ENCODE assay signal across 18 mouse cellular contexts in the genomic region with DNA sequence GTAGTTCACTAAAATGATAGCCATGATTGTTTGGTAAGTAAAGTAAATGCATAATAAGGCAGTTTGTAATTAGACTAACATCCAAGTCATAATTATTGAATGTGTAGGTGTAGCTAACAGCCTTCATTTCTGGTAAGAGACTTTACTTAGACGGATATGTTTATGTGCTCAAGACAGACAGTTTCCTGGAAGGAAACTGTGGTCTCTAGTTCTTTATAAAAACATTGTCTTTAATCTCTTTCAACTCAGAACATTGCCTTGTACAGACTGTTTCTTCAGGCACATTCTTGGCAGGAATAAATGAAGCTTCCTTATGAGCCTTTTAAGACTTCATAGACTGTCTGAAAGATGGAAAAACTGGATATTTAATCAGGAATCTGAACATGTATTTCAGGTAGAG. TPM values are rescaled to one million over a fixed set of nuclear protein-coding genes. Genes with fewer than 3 reads are reported as not detected.
A peak's percentile ranks its signal among the peaks of the same experiment; 100 is the strongest.
DNase-seq lines count a peak whose midpoint lies in the region; ATAC-seq and TF ChIP-seq lines count a peak whose summit lies in the region.
"Had no signal": no experiment of that assay in that cellular context is flagged by ENCODE, and none has a peak within 500 bp of the region (broad histone marks: within the 10 kb centered on the region; RNA-seq: fewer than 3 reads in every experiment).

No protein-coding gene starts in this region.

- no peaks in the 10 kb centered on the region for H3K27me3 ChIP-seq in kidney, postnatal 0 days (ENCODE audit: insufficient read depth, low read length)
- no peaks in the 10 kb centered on the region for H3K27me3 ChIP-seq in spleen, adult 2 months (ENCODE audit: control insufficient read depth, insufficient read depth, low read length)
- H3K27me3 ChIP-seq in hindbrain, embryonic 11.5 days (ENCODE audit: control insufficient read depth, insufficient read depth, low read length): no peaks in the 10 kb centered on the region
- H3K27me3 ChIP-seq: forebrain, embryonic 15.5 days; heart, embryonic 15.5 days had no signal

- no peak for ATAC-seq in kidney, postnatal 0 days (replicated peaks; ENCODE audit: low FRiP score, low read depth)
- ATAC-seq in CD4-positive, CD25-positive, alpha-beta regulatory T cell, adult 4 months: peak; percentile 80
- ATAC-seq in hindbrain, embryonic 11.5 days (ENCODE audit: low FRiP score): no peak
- ATAC-seq: forebrain, embryonic 15.5 days had no signal

- no peak overlapping the region for H3K9ac ChIP-seq in kidney, postnatal 0 days (ENCODE audit: low read depth, low read length)
- H3K9ac ChIP-seq in hindbrain, embryonic 11.5 days (ENCODE audit: low read depth, low read length): no peak overlapping the region
- H3K9ac ChIP-seq: forebrain, embryonic 15.5 days; heart, embryonic 15.5 days; hindbrain, embryonic 14.5 days had no signal

- TF ChIP-seq CTCF in kidney, postnatal 0 days (IDR thresholded peaks at IDR 0.05; ENCODE audit: low read depth): no peak
- TF ChIP-seq CTCF in spleen, adult 2 months (IDR thresholded peaks at IDR 0.05; ENCODE audit: extremely low read depth, insufficient read depth, insufficient read length, insufficient replicate concordance): no peak

- H3K4me2 ChIP-seq in kidney, postnatal 0 days (ENCODE audit: low read length): no peak overlapping the region
- no peak overlapping the region for H3K4me2 ChIP-seq in hindbrain, embryonic 11.5 days (replicated peaks; ENCODE audit: low read depth, low read length)
- H3K4me2 ChIP-seq: forebrain, embryonic 15.5 days; heart, embryonic 11.5 days; heart, embryonic 15.5 days; hindbrain, embryonic 14.5 days had no signal

- no peak overlapping the region for H3K27ac ChIP-seq in kidney, postnatal 0 days
- no peak overlapping the region for H3K27ac ChIP-seq in spleen, adult 2 months (ENCODE audit: insufficient read depth, low read length)
- no peak overlapping the region for H3K27ac ChIP-seq in hindbrain, embryonic 11.5 days (ENCODE audit: low read depth, low read length)
- H3K27ac ChIP-seq: forebrain, embryonic 15.5 days; heart, embryonic 15.5 days; hindbrain, embryonic 14.5 days had no signal

- H3K4me3 ChIP-seq in kidney, postnatal 0 days (replicated peaks; ENCODE audit: low read depth, low read length): no peak overlapping the region
- peak overlapping the region; percentile 36; the same call in 1 of the 2 replicates for H3K4me3 ChIP-seq in spleen, adult 2 months (ENCODE audit: extremely low read depth, insufficient read depth, insufficient read length)
- H3K4me3 ChIP-seq in hindbrain, embryonic 11.5 days (ENCODE audit: low read depth, low read length): no peak overlapping the region
- H3K4me3 ChIP-seq: forebrain, embryonic 15.5 days; heart, embryonic 15.5 days had no signal

- H3K9me3 ChIP-seq in kidney, postnatal 0 days (replicated peaks; ENCODE audit: low read length): no peaks in the 10 kb centered on the region
- no peaks in the 10 kb centered on the region for H3K9me3 ChIP-seq in hindbrain, embryonic 11.5 days (ENCODE audit: control insufficient read depth, low read length)
- H3K9me3 ChIP-seq: forebrain, embryonic 15.5 days; heart, embryonic 15.5 days had no signal

- H3K36me3 ChIP-seq in kidney, postnatal 0 days (ENCODE audit: insufficient read depth, low read length): no peaks in the 10 kb centered on the region
- H3K36me3 ChIP-seq in spleen, adult 2 months (ENCODE audit: control insufficient read depth, insufficient read depth, low read length): no peaks in the 10 kb centered on the region
- H3K36me3 ChIP-seq in hindbrain, embryonic 11.5 days (ENCODE audit: control insufficient read depth, insufficient read depth, low read length): no peaks in the 10 kb centered on the region
- H3K36me3 ChIP-seq: forebrain, embryonic 15.5 days; heart, embryonic 15.5 days had no signal

- 31% methylated on average over 1 of the region's 1 CpGs for WGBS in kidney, postnatal 0 days
- 13% methylated on average over 1 of the region's 1 CpGs for WGBS in spleen, adult 2 months
- 81% methylated on average over 1 of the region's 1 CpGs for WGBS in hindbrain, embryonic 11.5 days

- DNase-seq in kidney, postnatal 0 days (ENCODE audit: low spot score): peak; percentile 47
- DNase-seq in kidney, postnatal 25 days: no peak
- DNase-seq in spleen, adult 2 months (ENCODE audit: low read depth in 1 of 2, low spot score in 2 of 2): peak in 1 of 2 experiments; percentile 27
- no peak for DNase-seq in spleen, postnatal 4 days (ENCODE audit: low spot score in 2 of 2)
- peak; percentile 77 for DNase-seq in naive thymus-derived CD4-positive, alpha-beta T cell, adult 2 months (ENCODE audit: low read depth)
- no peak for DNase-seq in hindbrain, embryonic 11.5 days (ENCODE audit: low spot score)
- DNase-seq in heart, adult 9 months (ENCODE audit: low spot score in 2 of 2): no peak
- DNase-seq: adrenal gland, postnatal 14 days; cerebellum, adult 18-20 months; cerebellum, postnatal 10 days; gastrocnemius, postnatal 36 days; heart, adult 18-20 months; heart, postnatal 14 days had no signal

- no peaks in the 10 kb centered on the region for H3K4me1 ChIP-seq in kidney, postnatal 0 days (replicated peaks; ENCODE audit: insufficient read depth, low read length)
- H3K4me1 ChIP-seq in spleen, adult 2 months (ENCODE audit: control insufficient read depth, insufficient read depth, insufficient read length): no peaks in the 10 kb centered on the region
- no peaks in the 10 kb centered on the region for H3K4me1 ChIP-seq in hindbrain, embryonic 11.5 days (replicated peaks; ENCODE audit: control insufficient read depth, insufficient read depth, low read length)
- H3K4me1 ChIP-seq: forebrain, embryonic 15.5 days; heart, embryonic 15.5 days had no signal

- TF ChIP-seq POLR2A in spleen, adult 2 months (IDR thresholded peaks at IDR 0.05; ENCODE audit: low read depth, low read length): no peak

RNA-seq across cellular contexts. Expression of gene Rapgef6, which starts 45.3 kb away (rescaled TPM):
- 20.3 and 20.9 TPM in 2 replicates for polyA plus RNA-seq in kidney, postnatal 0 days (2015; fragmentation: Nextera tagmentation; extraction: Ambion mirVana)
- 47.2 and 58.4 TPM in 2 replicates for polyA plus RNA-seq in spleen, adult 2 months (2012; rRNA removed)
- 100 to 1,000 TPM; 258 to 274 TPM for polyA plus RNA-seq in CD4-positive, CD25-positive, alpha-beta regulatory T cell, adult 4 months (2017; shearing (Covaris generic))
- polyA plus RNA-seq in hindbrain, embryonic 11.5 days (2014; fragmentation: Nextera tagmentation; extraction: Ambion mirVana): 31.7 and 47.0 TPM in 2 replicates

Comparison
In these comparisons a context has a peak if more than half of its experiments do, and no peak if none do; other contexts are left out.
1. DNase-seq: peak in kidney, postnatal 0 days (single experiment) and naive thymus-derived CD4-positive, alpha-beta T cell, adult 2 months (single experiment); none in kidney, postnatal 25 days (0 of 2), spleen, postnatal 4 days (0 of 2), hindbrain, embryonic 11.5 days (single experiment) and heart, adult 9 months (0 of 2).